Mouse (Mus musculus) forebrain, embryonic 11.5 days (tissue): ENCODE results near the gene Tbx1. TPM values are rescaled to one million over a fixed set of nuclear protein-coding genes. Genes with fewer than 3 reads are reported as not detected.

Experiments
- ATAC-seq: fragments of 200-750 bp; cut with Nextera tagmentation; replicated peaks from 2 replicates; pipeline ENCODE4 v1.8.0; 2017; ENCODE audit warnings: moderate TSS enrichment; ENCODE audit not compliant: low FRiP score
- DNase-seq: peaks from one replicate; pipeline ENCODE4 v3.0.0-alpha.2; 2017; ENCODE audit warnings: low spot score
- H3K27ac ChIP-seq: fragments of 300-500 bp; sonication (generic); 2 replicates; pipeline ENCODE4 v1.5.1; 2014; ENCODE audit warnings: low read depth, low read length
- H3K27me3 ChIP-seq: fragments of 300-500 bp; sonication (generic); 2 replicates; pipeline ENCODE4 v1.6.1; 2014; ENCODE audit warnings: mild to moderate bottlenecking, low read length, mixed read lengths; ENCODE audit not compliant: control insufficient read depth, insufficient read depth
- H3K36me3 ChIP-seq: fragments of 300-500 bp; sonication (generic); 2 replicates; pipeline ENCODE4 v1.6.1; 2014; ENCODE audit warnings: mild to moderate bottlenecking, low read length, moderate library complexity, mixed read lengths; ENCODE audit not compliant: control insufficient read depth, insufficient read depth
- H3K4me1 ChIP-seq: fragments of 300-500 bp; sonication (generic); replicated peaks from 2 replicates; pipeline ENCODE4 v1.6.1; 2014; ENCODE audit warnings: low read length, mixed read lengths; ENCODE audit not compliant: control insufficient read depth, insufficient read depth
- H3K4me2 ChIP-seq: fragments of 300-500 bp; sonication (generic); 2 replicates; pipeline ENCODE4 v1.6.1; 2014; ENCODE audit warnings: low read depth, mild to moderate bottlenecking, low read length, moderate library complexity, mixed read lengths; ENCODE audit not compliant: severe bottlenecking
- H3K4me3 ChIP-seq: fragments of 300-500 bp; sonication (generic); 2 replicates; pipeline ENCODE4 v1.5.1; 2014; ENCODE audit warnings: low read depth, low read length
- H3K9ac ChIP-seq: fragments of 300-500 bp; sonication (generic); 2 replicates; pipeline ENCODE4 v1.6.1; 2014; ENCODE audit warnings: low read length
- H3K9me3 ChIP-seq: fragments of 300-500 bp; sonication (generic); 2 replicates; pipeline ENCODE4 v1.6.1; 2016; ENCODE audit warnings: low read length, mixed read lengths; ENCODE audit not compliant: control insufficient read depth
- WGBS: fragments of 180-500 bp; shearing (Covaris S2); extraction: QIAGEN DNeasy Blood & Tissue Kit; methylation state at CpG from one replicate; pipeline ENCODE4 v1.1.7; 2014; 5-methylcytosine and 5-hydroxymethylcytosine counted together
- polyA plus RNA-seq: library from polyadenylated mRNA; unstranded; fragments of >200 nt; fragmentation: Nextera tagmentation; extraction: Ambion mirVana; gene quantifications from 2 replicates; pipeline ENCODE4 v1.2.1, GENCODE M21; 2014

The Tbx1 gene
- polyA plus RNA-seq, 1 experiment from 2014 or later, result 0.83 TPM

DNA sequence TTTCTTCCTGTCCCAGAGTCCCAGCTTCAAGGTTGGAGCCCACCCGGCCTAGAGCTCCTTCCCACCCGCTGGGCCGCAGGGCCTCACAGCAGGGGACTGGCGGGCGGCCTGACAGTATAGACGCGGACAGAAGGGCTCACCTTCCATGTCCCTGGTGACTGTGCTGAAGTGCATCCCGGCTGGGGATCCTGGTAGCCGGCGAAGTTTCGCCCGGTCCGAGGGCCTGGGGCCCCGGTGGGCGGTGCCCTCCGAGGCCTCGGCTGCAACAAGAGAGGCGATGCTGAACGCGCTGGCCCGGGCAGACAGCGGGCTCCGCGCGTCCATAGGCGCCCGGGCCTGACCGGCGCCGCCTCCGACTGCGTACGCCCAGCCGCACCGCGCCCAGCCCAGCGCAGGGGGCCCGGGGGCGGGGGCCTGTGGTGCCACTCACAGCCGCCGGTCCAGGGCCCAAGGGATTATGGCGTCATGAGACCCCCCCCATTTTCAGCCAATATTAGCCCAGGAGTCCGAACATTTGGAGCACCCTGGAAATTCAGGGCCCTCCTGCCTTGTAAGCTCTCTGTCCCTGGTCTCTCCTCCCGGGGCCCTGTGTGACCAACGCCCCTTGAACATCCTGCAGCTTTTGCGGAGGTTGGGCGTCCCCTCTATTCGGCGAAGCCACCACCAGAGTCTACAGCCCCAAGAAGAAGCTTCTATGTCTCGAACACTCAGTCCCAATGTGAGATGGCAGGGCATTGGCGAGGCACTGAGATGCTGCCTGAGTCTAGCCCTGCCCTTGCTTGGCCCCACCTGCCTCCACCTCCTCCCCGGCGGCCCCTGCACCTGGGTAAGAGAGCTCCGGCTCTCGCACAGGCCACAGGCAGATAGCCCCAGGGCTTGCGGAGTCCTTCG is 2.4 kb downstream of the Tbx1 start:
- no peaks in the 10 kb centered on the region for H3K36me3 ChIP-seq
- peak overlapping the region; percentile 22 for H3K4me3 ChIP-seq
- H3K27ac ChIP-seq, result no peak overlapping the region
- WGBS, result 1% methylated on average over 57 of the region's 57 CpGs
- peaks cover 94% of the 10 kb centered on the region for H3K27me3 ChIP-seq
- ATAC-seq, result peak; percentile 23; the same call in 1 of the 2 replicates
- H3K9me3 ChIP-seq, result no peaks in the 10 kb centered on the region
- peak overlapping the region; percentile 35 for H3K4me2 ChIP-seq
- no peak overlapping the region for H3K9ac ChIP-seq
- peaks cover 22% of the 10 kb centered on the region for H3K4me1 ChIP-seq
- peak; percentile 69 for DNase-seq

DNA sequence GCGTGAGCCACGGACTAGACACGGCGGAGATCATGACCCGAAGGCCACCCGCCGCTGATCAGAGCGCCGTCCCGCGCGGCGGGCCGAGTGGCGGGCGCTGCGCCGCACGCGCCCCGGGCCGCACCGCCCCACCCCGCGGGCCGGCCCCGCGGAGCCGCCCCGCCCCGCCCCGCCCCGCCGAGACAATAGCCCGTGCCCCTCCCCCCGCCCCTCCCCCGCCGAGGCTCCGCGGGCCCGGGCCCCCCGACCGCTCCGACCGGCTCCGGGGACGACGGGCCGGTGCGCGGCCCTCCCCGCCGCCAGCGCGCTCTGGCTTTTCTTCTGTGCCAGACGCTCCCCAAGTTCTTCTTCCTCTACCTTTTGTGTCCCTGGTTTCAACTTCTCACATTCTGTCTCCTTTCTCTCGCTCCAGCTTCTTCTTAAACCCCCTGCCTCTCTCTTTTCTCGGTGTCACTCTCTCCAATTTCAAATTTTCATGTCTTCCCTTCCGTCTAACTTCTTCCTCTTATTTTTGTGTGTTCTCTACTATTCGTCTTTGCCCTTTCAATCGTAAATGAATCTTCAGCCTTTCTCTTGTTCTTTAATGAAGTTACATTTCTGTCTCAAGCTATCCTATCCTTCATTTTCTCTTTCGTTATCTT is 3.4 kb downstream of the Tbx1 start:
- 1% methylated on average over 17 of the region's 62 CpGs for WGBS
- no peaks in the 10 kb centered on the region for H3K9me3 ChIP-seq
- H3K4me3 ChIP-seq, result peak overlapping the region; percentile 33
- DNase-seq (no peak), ATAC-seq (no peak)
- H3K36me3 ChIP-seq, result no peaks in the 10 kb centered on the region
- H3K27ac ChIP-seq, result no peak overlapping the region
- H3K4me1 ChIP-seq, result peaks cover 26% of the 10 kb centered on the region
- H3K9ac ChIP-seq, result peak overlapping the region; percentile 3; the same call in 1 of the 2 replicates
- H3K27me3 ChIP-seq, result peaks cover 98% of the 10 kb centered on the region
- peak overlapping the region; percentile 55 for H3K4me2 ChIP-seq

DNA sequence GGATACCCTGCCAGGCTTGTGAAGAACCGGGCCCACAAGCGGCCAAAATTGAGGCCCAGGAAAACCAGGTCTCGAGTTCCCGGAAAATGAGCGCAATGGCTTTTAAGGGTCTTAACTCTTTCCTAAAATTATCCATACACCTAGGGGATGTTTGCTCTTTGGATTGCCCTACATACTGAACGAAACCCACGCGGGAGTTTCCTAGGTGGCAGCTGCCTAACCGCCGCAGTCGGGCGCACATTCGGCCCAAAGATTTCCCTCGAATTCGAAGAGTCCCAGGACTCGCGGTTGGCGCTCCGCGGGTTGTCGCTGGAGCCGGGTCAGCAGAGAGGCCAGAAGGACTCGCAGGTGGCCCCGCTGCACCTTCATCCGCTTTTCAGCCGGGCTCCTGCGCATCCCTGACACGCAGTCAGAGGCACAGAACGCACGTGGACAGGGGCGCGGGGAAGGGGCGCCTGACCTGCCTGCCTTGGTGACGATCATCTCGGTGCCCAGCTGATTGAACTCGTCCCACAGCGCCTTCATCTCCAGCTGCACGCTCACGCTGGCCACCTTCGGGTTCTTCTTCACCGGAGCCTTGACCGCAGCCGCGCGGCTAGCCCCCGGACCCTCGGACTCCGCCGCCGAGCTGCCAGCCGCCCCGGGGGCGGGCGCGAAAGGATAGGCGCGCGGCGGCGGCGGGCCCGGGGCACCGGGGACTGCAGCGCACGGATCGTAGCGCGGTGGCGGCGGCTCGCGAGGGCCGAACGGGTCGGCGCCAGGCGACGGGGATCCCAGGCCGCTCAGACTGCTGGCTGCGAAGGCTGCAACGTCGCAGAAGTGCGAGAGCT is 4.2 kb downstream of the Tbx1 start:
- WGBS, result under 1% methylated on average over 83 of the region's 83 CpGs
- DNase-seq (peak; percentile 71), ATAC-seq (no peak)
- H3K4me2 ChIP-seq, result peak overlapping the region; percentile 55
- H3K36me3 ChIP-seq, result no peaks in the 10 kb centered on the region
- H3K9ac ChIP-seq, result peak overlapping the region; percentile 3; the same call in 1 of the 2 replicates
- H3K4me1 ChIP-seq, result peaks cover 26% of the 10 kb centered on the region
- H3K9me3 ChIP-seq, result no peaks in the 10 kb centered on the region
- H3K4me3 ChIP-seq, result peak overlapping the region; percentile 33
- no peak overlapping the region for H3K27ac ChIP-seq
- H3K27me3 ChIP-seq, result peaks cover 98% of the 10 kb centered on the region

DNA sequence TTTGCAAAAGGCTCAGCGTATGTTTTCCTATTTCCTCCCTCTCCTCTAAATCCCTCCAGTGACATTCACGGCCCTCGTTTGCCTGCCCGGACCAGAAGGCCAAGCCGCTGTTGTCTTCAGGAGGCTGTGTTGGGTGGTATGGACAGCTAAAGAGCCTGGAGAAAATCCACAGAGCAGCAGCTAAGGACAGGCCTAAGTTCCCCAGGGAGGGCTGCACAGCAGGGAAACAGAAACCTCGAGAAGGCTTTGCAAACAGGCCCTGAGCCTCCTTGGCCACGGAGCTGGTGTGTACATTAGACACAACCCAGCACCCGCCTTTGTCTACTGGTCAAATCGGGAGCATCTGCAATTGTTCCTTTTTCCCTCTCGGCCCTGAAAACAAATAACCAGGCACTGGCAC is 4.8 kb downstream of the Tbx1 start:
- no peak overlapping the region for H3K9ac ChIP-seq
- no peak overlapping the region for H3K4me2 ChIP-seq
- peaks cover 26% of the 10 kb centered on the region for H3K4me1 ChIP-seq
- WGBS, result 3% methylated on average over 10 of the region's 10 CpGs
- H3K4me3 ChIP-seq, result peak overlapping the region; percentile 33
- no peak for ATAC-seq
- no peaks in the 10 kb centered on the region for H3K9me3 ChIP-seq
- H3K27ac ChIP-seq, result no peak overlapping the region
- peaks cover 98% of the 10 kb centered on the region for H3K27me3 ChIP-seq
- DNase-seq, result no peak
- H3K36me3 ChIP-seq, result no peaks in the 10 kb centered on the region

DNA sequence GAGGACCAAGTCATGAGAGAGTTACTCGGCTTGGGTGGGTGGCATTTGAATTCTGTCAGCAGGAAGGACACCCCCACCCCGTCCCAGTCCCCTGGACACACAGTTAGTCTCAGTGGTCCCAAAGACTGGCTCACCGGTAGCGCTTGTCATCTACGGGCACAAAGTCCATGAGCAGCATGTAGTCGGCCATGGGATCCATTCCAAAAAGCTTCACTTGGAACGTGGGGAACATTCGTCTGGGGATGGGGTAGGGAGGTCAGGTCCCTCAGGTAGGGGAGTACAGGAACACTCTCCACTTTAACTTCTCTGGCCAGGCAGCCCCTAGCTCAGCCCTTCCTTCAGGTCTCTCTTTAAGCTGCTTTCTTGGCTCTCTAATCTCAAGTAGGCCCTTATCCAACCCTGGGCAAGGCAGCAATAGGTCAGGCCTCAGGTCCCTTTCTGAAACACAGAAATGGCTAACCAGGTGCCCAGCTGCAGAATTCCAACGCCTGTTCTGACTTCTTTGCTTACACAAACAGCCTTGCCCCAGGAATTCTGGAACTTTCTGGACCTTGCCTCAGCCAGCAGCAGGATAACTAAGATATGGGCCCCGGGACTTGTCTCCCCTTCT is 5.5 kb downstream of the Tbx1 start:
- H3K4me2 ChIP-seq, result no peak overlapping the region
- H3K36me3 ChIP-seq, result no peaks in the 10 kb centered on the region
- peaks cover 98% of the 10 kb centered on the region for H3K27me3 ChIP-seq
- no peaks in the 10 kb centered on the region for H3K9me3 ChIP-seq
- H3K4me1 ChIP-seq, result peaks cover 25% of the 10 kb centered on the region
- DNase-seq (no peak), ATAC-seq (no peak)
- H3K9ac ChIP-seq, result no peak overlapping the region
- 8% methylated on average over 10 of the region's 10 CpGs for WGBS
- no peak overlapping the region for H3K4me3 ChIP-seq
- no peak overlapping the region for H3K27ac ChIP-seq

DNA sequence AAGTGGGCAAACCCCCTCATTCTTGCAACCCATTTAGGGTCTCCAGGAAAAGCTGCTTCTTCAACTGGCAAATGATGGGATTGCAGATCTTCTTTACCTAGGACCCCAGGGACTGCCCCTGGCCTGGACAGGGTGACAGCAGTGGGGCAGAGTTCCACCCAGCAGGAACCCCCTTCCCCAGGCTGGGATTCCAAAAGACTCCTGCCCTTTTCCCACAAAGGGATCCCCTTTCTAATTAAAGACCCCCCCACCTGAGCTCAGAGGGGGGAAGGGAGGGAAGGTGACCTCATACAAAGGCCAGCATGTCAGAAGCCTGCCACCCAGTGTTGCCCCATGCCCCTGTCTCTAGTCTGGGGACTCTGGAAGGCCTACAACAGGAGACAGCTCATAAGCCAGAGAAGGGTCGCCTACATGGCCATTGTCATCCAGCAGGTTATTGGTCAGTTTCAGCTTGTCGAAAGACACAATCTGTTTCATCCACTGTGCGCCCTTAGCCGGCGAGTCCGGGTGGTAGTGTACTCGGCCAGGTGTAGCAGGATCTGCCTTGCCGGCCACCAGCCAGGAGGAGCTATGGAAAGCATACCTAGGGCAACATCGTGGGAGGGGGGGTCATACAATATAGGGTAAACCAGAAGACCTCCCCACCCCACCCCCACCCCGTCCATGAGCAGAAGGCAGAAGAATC is 6.7 kb downstream of the Tbx1 start:
- peaks cover 94% of the 10 kb centered on the region for H3K27me3 ChIP-seq
- no peaks in the 10 kb centered on the region for H3K36me3 ChIP-seq
- WGBS, result 10% methylated on average over 10 of the region's 10 CpGs
- no peak overlapping the region for H3K9ac ChIP-seq
- H3K4me3 ChIP-seq, result no peak overlapping the region
- no peak overlapping the region for H3K4me2 ChIP-seq
- no peak for DNase-seq
- peaks cover 25% of the 10 kb centered on the region for H3K4me1 ChIP-seq
- ATAC-seq, result no peak
- H3K9me3 ChIP-seq, result no peaks in the 10 kb centered on the region
- H3K27ac ChIP-seq, result no peak overlapping the region

DNA sequence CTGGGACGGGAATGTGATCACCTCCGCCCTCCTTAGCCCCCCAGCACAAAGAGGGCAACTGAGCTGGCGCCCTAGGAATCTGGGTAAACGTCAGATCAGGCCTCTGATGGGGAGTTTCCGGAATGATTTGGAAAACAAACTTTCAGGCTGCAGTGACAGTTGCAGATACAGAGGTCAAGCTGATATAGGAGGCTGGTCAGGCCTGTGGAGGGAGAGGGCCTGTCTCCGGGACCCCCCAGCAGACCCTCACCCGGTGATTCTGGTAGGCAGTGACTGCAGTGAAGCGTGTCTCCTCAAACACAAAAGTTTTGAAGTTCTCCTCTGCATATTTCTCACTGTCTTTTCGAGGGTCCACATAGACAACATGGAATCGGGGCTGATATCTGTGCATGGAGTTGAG is 7.3 kb downstream of the Tbx1 start:
- no peak overlapping the region for H3K27ac ChIP-seq
- WGBS, result 4% methylated on average over 10 of the region's 10 CpGs
- no peak for DNase-seq
- no peaks in the 10 kb centered on the region for H3K9me3 ChIP-seq
- peaks cover 25% of the 10 kb centered on the region for H3K4me1 ChIP-seq
- no peak overlapping the region for H3K9ac ChIP-seq
- H3K27me3 ChIP-seq, result peaks cover 90% of the 10 kb centered on the region
- H3K4me2 ChIP-seq, result no peak overlapping the region
- no peak overlapping the region for H3K4me3 ChIP-seq
- H3K36me3 ChIP-seq, result no peaks in the 10 kb centered on the region
- no peak for ATAC-seq
